Mouse (Mus musculus): Measurements from ENCODE around the gene Rnf167.

DNA sequence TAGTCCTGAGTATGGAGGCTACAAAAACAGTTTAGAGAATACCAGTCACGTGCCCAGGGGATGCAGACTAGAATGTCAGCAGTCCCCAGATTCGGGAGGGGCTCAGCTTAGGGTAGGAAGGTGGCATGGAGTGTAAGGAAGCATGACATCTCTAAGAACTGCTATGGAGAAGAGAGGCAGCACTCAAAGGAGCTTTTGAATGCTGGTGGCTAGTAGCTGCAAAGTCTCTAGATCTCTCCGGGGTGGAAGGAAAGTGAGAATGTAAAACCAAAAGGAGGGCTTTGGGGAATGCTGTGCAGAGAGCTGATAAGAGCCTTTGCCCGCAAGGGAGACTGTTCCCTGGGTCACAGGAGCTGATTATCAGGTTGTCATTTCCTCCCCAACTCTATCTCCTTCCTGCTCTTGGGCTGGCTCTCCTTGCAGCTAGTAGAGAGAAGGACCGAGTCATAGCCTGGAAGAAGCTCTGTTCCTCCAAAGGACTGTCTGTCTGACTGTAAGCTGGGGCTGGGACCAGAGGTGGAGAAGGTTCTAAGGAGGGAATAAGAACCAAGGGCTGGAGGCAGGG, 8.2 kb upstream of the Rnf167 start, which contains the start of gene Gp1ba:
- TF ChIP-seq EP300 (IDR thresholded peaks at IDR 0.05), result no peak
- TF ChIP-seq CTCF (IDR thresholded peaks at IDR 0.05), result no peak

Measured in lung, postnatal 0 days (tissue).